Mouse (Mus musculus) thymus, adult 2 months (tissue): ENCODE results near the gene Zfand2a.

ENCODE experiments used
- CTCF ChIP-seq: fragments of 200-500 bp; IDR thresholded peaks from 2 replicates; pipeline ENCODE4 v1.5.1; 2012; ENCODE audit warnings: mild to moderate bottlenecking, control low read depth, low read length, moderate library complexity, borderline replicate concordance; ENCODE audit not compliant: control insufficient read depth, poor library complexity, insufficient read depth; ENCODE audit errors: extremely low read depth
- POLR2A ChIP-seq: fragments of 200-500 bp; IDR thresholded peaks from 2 replicates; pipeline ENCODE4 v1.6.1; 2012; ENCODE audit warnings: mild to moderate bottlenecking, low read length, control low read depth, moderate library complexity; ENCODE audit not compliant: control insufficient read depth, poor library complexity, insufficient read depth; ENCODE audit errors: extremely low read depth

- no peak for TF ChIP-seq CTCF
- TF ChIP-seq POLR2A = no peak
These were observed 56.4 kb downstream of the Zfand2a start for GRCm38 (mm10) chr5:139427989-139428388.
